Mouse (Mus musculus) frontal cortex, postnatal 10 days (tissue): ENCODE data around the gene Lingo1.

Experiments used
- DNase-seq, 2 experiments: peaks; one replicate each; pipeline ENCODE4 v3.0.0; 2022; ENCODE audit warnings: low spot score in 2 of 2, mixed read lengths in 1 of 2

Gene Lingo1

DNA sequence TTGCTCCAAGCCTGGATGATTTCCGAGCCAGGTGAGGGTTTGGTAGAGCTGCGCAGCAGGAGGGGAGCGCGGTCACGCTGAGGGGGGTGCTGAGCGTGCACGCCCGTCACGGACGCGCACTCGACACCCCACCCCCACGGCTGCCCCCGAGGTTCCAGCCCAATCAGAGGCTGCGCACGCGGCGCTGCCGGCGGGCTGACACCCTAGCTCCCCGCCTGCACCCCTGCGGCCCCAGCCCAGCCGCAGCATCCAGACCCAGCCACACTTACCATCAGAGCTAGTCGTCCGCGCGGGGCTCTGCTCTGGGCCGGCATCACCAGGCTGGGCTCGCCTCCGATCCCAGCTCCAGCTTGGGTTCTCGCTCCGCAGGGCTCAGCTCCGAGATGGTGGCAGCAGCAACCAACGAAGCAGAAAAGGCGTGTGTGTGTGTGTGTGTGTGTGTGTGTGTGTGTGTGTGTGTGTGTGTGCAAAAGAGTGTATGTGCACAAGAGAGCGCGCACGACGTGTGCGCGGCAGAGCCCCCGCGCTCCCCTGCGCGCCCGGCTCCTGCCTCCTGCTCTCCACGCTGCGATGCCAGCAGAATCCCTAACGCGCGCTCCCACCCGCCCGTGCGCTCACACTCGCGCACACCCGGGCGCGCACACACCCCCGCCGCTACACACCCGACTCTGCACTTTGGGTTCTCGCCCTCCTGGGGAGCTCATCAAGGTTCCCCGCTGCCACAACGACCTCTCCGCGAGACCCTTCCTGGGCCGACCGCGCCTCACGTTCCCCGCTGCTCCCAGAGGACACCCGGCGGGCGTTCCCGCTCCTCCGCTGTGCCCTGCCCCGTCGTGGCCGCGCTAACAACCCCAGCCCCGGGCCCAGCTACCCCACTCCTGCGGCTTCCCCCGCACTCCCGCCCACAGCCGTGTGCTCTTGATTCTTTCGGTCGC lies at the start of gene Lingo1:
Gene Lingo1, minus strand, starts transcription at position 748 of the 935 bp plus-strand sequence.
- peak; percentile 67 to 70 for DNase-seq

DNA sequence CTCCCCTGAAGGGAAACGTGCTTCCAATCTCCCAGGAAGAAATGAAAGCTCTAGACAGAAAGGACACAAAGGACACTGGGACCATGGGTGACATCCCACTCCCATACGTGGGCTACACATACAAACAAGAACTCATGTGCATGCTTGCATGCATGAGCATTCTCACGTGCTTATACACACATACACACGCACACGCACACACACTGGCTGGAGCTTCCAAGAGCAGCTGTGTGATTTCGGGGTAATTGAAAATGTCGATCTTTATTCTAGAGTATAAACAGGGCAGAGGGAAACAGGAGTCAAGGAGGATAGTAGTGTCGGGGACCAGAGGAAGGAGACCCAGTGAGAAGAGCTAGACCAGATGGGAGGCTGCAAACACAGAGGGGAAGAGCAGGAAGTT lies 48.4 kb upstream of the Lingo1 start:
- no peak for DNase-seq

DNA sequence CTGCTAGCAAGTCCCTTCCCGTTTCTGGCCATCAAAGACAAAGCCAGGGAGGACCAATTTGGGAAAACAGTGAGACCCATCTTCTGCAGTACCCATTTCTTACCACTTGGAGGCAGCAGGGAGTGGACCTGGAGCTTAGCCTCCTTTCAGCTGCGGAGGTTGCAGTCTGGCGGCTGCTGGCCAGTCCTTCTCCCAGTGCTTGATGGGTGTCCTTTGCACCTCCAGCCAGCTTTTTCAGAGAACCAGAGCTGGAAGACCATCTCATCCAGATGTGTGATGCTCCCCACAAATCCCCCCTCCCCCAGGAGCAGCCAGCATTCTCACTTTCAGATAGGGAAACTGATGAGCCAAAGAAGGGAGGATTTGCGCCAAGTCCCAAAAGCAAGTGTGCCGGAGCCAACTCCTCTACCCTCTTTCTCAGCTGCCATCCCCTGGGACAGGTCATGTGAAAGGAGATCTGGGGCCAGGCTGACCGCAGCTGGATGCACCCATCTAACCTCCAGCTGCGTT lies 47.5 kb upstream of the Lingo1 start:
- DNase-seq = peak in 1 of 2 experiments; percentile 64

DNA sequence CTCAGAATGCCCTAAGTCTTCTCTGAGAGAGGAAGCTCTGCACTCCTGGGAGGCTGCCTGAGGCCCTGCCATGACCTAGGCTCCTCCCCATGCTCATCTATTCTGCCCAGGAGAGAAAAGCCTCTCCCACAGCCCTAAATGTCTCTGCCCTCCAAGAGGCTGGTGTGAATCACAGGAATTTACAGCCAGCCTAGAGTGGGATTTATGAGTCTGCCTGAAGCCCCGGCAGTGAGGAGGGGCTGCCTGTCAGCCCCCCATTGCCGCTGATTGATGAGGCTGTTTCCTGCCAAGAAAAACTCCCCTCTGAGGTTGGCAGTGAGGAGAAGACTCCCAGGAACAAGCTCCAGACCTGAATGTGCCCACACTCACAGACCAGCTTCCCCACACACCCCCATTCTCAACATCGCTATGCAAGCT lies 46.0 kb upstream of the Lingo1 start:
- no peak for DNase-seq

DNA sequence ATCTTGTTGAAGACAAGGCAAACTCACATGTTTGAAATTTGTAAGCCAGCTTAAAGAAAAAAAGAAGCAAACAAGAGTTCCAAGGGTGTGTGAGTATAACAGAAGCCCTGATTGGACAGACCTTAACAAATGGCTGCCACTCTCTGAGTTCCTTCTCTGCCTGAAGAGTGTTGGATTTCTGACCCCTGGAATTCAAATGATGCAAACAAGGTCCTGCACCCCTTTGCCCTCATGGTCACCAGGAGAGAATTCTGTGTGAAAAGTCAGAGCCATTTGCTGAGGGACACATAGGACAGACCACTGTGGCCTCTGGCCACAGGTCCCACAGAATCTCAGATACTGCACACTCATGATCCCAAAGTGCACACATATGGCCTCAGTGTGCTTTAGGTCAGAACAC lies 45.6 kb upstream of the Lingo1 start:
- no peak for DNase-seq

DNA sequence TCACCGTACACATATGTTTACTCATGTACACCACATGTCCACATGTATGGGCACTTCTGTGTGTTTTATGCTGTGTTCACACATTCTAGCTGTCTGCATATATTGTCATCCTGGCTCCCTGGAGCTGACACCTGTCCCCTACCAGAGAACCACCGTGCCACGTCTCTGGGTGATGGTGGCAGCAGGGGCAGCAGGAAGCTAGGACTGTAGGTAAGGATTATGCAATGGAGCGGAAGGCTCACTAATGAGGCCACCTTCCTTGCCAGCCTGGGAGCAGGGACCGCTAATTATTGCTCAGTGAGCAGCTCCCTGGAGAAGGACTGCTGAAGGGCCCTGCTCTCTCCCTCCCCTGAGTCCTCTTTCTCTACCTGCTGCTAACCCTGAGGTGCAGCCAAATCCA lies 44.5 kb upstream of the Lingo1 start:
- DNase-seq = no peak

DNA sequence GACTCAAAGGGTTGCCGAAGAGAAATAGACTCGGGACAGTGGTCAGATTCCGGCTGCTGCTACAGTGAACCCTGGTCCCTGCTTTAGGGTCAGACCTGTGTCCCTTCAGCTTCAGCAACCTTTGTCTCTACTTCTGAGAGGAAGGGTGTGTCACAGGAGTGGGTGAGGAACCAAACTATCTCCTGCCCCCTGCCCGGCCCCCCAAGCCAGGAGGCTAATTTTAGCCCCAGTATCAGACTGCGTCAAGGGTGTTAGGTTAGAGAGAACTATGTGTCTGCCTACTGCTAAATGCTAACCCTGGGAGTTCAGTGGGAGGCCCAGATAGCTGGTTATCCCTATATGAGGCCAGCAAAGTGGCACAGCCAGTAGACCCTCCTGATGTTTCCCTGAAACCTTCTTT lies 38.9 kb upstream of the Lingo1 start:
- no peak for DNase-seq

DNA sequence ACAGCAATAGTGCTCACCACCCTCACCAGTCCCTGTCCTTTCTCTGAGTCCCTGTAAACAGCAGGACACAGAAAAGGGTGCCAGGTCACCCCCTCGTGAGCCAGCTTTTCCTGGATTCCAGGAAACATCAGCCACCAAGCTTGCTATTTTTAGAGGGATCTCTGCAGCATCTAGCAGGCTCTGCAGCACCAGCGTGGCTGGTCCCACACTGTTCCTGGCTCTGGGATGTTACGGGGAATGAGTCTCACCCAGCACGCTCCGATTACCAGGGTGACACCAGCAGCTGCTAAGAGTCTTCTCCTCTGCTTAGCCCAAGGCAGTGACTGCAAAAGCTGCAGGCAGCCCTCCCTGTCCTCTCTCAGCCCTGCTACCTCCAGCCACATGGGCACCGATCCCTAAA lies 36.6 kb upstream of the Lingo1 start:
- no peak for DNase-seq

DNA sequence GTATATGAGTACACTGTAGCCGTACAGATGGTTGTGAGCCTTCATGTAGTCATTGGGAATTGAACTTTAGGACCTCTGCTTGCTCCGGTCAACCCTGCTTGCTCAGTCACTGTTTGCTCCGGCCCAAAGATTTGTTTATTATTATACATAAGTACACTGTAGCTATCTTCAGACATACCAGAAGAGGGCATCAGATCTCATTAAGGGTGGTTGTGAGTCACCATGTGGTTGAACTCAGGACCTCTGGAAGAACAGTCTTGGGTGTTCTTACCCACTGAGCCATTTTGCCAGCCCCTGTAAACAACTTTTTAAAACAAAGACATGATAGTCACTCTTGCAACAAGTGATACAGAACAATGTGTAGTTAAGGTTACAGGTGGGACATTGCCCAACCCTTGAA lies 35.6 kb upstream of the Lingo1 start:
- no peak for DNase-seq

DNA sequence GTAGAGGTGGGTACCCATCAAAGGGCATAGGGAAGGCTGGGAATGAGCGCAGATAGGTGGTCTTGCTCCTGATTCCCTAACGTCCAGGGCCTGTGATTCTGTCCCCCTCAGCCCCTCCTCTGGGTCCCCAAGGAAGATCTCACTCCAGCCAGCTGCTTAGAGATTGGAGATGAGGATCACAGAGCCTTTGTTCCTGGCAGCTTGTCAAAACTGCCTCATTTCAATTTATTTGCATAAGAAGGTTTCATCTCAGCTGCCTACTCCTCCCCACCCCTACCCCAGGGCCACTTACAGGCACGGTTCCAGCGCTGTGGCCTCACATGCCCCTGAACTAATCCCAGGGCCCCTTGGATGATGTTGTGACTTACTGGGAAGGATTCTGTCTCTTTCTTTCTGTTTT lies 33.9 kb upstream of the Lingo1 start:
- peak in 1 of 2 experiments; percentile 39 for DNase-seq

DNA sequence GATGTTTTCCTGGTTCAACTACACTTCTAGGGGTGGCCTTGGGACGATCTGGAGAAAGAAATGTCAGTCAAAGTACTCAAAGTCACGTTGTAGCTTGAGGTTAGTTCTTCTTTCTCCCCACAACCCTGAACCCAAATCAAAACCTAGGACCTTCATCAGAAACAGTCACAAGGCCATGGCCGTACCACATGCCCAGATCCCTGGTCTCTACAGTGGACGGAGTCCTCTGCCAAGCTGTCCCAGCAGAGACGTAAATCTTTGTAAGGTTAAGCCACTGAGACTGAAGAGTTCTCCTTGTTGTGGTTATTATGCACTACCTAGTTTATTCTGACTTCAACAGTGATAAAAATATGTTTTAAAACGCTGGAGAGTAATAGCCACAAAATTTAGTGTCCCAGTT lies 32.6 kb upstream of the Lingo1 start:
- no peak for DNase-seq

DNA sequence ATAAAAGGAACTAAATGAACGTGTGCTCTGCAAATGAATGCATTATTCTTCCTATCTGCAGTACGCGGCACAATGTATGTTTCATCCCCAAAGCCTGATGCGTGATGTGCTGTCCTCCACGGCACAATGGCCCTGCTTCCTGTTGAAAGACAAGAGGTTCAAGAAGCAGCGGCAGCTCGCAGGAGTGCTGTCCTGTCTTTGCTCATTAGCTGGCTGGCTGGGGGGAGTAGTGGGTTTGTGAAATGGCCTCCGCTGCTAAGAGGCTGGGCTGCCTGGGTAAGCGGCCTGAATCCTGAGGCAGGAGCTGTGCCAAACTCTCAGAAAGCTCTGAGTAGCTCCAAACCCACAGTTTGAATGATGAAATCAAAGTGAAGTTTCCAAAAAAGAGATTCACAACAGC lies 31.9 kb upstream of the Lingo1 start:
- DNase-seq = no peak

DNA sequence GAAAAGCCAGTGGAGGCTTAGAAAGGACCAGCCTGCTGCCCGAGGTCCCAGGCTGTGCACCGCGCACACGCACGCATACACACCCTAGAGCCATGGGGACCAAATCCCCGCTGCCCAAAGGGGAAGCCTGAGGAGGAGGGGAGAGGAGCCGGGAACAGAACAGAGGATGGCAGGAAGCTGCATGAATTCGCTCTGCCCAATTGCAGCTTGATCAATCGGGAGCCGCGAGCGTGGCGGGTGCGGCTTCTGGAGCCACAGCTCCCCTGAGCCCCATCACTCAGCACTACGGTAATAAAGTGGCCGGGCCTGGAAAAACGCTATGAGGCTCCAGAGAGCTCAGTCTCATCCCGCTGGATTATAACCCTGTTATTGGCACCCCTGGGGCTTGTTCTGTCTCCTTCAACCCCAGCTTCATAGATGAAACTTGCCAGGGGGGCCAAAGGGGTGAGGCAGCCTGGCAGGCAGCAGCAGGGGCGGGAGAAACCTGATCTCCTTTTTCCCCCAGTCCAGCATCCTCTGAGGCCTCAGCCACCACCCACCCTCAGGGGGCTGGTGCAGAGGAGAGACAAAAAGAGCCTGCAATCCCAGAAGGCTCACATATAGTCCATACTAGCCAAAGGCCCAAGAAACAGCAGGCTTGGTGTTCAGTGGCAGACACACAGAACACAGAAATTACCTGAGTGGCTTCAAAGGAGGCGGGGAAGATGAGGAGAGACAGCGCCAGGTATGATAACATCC lies 29.4 kb upstream of the Lingo1 start:
- DNase-seq = no peak

DNA sequence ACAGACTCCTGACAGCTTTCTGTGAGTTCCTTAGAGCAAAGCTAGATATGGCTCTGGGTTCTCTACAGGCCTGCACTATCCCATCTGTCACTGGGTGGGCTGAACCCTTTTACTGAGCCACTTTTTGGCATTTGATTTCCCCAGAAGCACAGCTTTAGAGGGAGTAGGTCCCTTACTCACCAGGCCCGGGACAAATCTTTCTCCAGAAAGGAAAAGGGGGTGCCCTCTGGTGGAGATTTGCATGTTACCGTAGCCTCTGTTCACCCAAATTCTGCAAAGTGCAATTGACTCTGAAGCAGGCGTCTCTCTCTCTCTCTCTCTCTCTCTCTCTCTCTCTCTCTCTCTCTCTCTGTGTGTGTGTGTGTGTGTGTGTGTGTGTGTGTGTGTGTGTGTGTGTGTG lies 28.6 kb upstream of the Lingo1 start:
- DNase-seq = no peak

DNA sequence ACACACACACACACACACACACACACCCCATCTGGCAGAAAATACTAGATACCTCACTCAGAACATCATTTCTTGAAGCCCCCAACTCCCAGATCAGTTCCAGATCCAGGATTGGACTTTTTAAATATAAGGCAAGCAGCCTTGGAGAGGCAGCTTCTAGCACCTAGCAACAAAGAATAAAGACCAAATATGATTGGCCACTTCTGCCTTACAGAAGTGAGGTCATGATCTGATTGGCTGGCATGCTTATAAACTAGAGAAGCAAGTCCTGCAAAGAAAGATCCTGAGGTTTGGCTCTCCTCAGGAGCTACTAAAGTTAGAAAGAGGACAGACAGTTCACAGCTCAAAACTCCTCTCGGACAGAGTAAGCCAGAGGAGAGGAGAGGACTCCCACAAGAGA lies 14.6 kb upstream of the Lingo1 start:
- no peak for DNase-seq

DNA sequence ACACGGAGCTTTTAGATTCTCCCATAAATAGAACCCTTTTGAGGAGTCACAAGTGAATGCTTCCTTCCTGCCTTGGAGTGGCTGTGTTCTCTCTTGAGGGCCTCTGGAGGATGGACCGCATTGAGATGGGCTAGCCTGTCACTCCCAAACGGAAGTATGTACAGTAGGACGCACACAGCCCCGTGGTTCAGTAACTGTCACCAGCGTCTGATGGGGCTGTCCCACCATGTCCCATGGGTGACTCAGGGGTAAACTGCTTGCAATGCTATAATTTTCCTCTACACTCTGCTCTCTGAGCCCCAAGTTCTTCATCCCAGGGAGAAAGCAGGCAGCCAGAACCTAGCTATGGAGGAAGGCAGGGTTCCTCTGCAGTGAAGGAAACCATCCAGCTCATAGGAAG lies 11.7 kb upstream of the Lingo1 start:
- no peak for DNase-seq

DNA sequence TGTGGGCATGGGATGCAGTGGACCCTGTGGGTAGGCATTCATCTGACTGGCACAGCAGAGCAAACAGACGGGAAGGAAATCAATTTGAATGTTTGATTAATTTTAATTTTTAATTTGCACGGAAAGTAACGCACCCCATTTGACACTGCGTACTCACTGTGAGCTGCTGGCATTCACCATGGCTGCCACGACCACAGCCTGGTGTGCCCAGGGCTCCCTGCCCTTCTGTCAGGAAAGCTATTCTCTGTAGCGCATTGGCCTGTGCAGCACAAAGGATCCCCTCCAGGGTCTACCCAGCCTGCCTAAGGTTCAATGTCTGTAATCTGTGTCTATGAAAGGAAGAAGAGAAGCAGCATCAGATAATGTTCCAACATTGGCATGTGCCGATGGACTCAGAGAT lies 6.9 kb upstream of the Lingo1 start:
- DNase-seq = no peak

DNA sequence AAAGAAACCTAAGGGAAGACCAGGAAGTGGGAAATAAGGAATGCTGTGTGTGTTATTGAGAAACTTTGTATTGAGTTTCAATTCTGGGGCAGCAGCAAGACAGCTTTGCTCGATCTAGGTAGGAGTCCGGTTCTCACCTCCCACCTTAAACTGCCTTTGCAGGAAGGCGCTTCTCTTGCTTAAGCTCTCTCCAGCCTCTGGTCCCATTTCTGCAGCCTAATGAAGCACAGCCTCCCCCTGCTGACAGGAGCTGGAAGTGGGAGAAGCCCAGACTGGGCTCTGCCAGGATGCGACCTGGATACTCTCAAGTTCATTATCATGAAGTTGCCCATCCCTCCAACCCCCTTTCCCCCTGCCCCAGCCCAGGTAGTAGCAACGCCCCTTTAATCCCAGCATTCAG lies 1.6 kb upstream of the Lingo1 start:
- DNase-seq = peak; percentile 44 to 71

DNA sequence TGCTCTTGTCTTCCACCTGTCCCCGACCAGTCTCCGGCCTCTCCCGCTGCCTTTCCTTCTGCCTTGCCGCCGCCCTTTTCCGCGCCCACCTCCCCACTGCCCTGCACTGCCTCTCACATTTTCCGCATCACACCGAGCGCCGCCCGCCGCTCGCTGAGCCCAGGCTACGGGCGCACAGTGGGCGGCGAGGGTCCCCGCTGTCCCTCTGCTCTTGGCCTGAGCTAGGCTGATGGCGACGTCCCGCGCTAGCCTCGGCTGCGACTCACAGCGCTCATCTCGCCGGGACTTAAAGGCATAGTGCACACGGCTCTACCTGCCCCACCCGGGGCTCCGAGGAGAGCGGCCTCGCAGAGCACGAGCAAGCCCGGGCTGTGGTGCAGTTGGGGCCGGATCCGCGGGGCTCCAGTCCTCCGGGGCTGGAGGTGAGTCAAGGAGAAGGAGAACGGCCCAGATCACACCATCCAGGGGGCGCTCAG lies 426 bp upstream of the Lingo1 start:
- peak in 1 of 2 experiments; percentile 43 for DNase-seq

DNA sequence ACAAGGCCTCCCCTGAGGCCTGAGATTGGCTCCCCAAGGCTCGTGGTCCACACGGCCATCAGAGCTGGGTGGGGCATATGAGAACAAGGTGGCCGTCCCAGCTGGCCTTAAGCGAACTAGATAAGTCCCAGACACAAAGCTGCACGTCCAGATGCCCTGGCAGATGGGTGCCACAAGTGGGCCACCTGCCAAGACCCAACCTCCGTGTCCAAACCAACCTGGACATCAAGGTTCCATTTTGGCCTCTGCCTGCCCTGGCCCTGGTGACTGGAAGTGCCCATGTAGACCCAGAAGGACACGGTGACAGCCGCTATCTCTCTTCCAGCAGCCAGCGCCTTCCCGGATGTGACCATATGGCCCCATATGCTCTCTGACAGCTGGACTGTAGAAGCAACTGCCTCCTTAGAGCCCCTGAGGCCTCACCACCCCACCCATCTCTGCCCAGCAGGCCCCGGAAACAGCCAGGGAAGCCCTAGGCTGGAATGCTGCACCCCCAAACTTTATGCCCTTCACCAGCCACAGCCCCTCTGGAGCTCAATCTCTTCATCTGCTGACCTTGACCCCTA lies 4.5 kb downstream of the Lingo1 start:
- no peak for DNase-seq

DNA sequence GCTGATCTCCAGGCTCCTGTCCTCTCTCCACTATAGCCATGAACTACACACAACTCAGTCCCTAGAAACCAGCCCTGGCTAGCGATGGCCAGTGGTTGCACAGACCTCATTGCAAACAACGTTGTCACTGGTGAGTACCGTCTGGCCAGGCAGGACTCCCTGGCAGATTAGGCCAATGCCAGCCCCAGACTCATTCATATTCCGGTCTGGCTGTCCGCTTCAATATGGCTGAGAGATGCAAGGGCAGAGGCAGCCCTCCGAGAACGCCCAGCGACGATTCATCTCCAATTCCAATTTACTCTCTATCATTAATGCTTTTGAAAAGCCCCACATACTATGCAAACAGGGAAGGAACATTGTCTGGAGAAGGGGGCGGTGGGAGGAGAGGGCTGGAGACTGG lies 11.7 kb downstream of the Lingo1 start:
- no peak for DNase-seq
